Mouse (Mus musculus) right cerebral cortex, postnatal 36 days (tissue): Measurements from ENCODE around the gene Tet2.
"Not testable (repeated sequence)": the region's sequence is repeated elsewhere in the genome, so short reads cannot be mapped to it uniquely, and the experiment has no call there.

Experiments
- DNase-seq, 2 experiments: peaks; one replicate each; pipeline ENCODE4 v3.0.0; 2022; ENCODE audit warnings: low spot score in 2 of 2, mixed read lengths in 1 of 2

Gene Tet2

GRCm38 (mm10) chr3:133549385-133550170 is 4.6 kb upstream of the Tet2 start:
- no peak for DNase-seq

- no peak for DNase-seq
Observed at GRCm38 (mm10) chr3:133548613-133549012, 3.7 kb upstream of the Tet2 start.

GRCm38 (mm10) chr3:133546790-133547189 is 1.9 kb upstream of the Tet2 start:
- no peak for DNase-seq

- DNase-seq = no peak
Observed at GRCm38 (mm10) chr3:133545304-133545666, 346 bp upstream of the Tet2 start.

- DNase-seq = peak; percentile 90 to 95
Observed at GRCm38 (mm10) chr3:133544131-133544550, 798 bp downstream of the Tet2 start.

GRCm38 (mm10) chr3:133543101-133544020 is 1.6 kb downstream of the Tet2 start:
- DNase-seq = peak in 1 of 2 experiments; percentile 34

GRCm38 (mm10) chr3:133542084-133542483 is 2.9 kb downstream of the Tet2 start:
- DNase-seq = no peak

GRCm38 (mm10) chr3:133541000-133541399 is 3.9 kb downstream of the Tet2 start:
- DNase-seq = no peak

GRCm38 (mm10) chr3:133539991-133540390 is 4.9 kb downstream of the Tet2 start:
- DNase-seq = no peak

- not testable (repeated sequence) for DNase-seq
Observed at GRCm38 (mm10) chr3:133538499-133538898, 6.4 kb downstream of the Tet2 start.

- DNase-seq = no peak
Observed at GRCm38 (mm10) chr3:133535644-133536043, 9.3 kb downstream of the Tet2 start.

GRCm38 (mm10) chr3:133534066-133534465 is 10.9 kb downstream of the Tet2 start:
- DNase-seq = no peak

GRCm38 (mm10) chr3:133533272-133533995 is 11.5 kb downstream of the Tet2 start:
- DNase-seq = no peak

GRCm38 (mm10) chr3:133532806-133533205 is 12.1 kb downstream of the Tet2 start:
- DNase-seq = no peak

GRCm38 (mm10) chr3:133532252-133532651 is 12.7 kb downstream of the Tet2 start:
- no peak for DNase-seq

- no peak for DNase-seq
Observed at GRCm38 (mm10) chr3:133531101-133531500, 13.8 kb downstream of the Tet2 start.

GRCm38 (mm10) chr3:133530664-133531063 is 14.3 kb downstream of the Tet2 start:
- DNase-seq = no peak

- no peak for DNase-seq
Observed at GRCm38 (mm10) chr3:133526119-133526723, 18.7 kb downstream of the Tet2 start.

- no peak for DNase-seq
Observed at GRCm38 (mm10) chr3:133525578-133525977, 19.4 kb downstream of the Tet2 start.

GRCm38 (mm10) chr3:133524341-133525050 is 20.4 kb downstream of the Tet2 start:
- DNase-seq = no peak

- DNase-seq = no peak
Observed at GRCm38 (mm10) chr3:133523191-133523590, 21.7 kb downstream of the Tet2 start.
